Mouse (Mus musculus) mesoderm, embryonic 11.5 days (tissue): ENCODE results near the gene Kdm3a.

Experiments used
- DNase-seq: peaks from one replicate; pipeline ENCODE4 v3.0.0-alpha.2; 2012; ENCODE audit warnings: low read depth, low spot score

The Kdm3a gene

GRCm38 (mm10) chr6:71579478-71579877 lies 53.3 kb downstream of the Kdm3a start:
- DNase-seq, result no peak

GRCm38 (mm10) chr6:71575359-71575758 lies 57.4 kb downstream of the Kdm3a start:
- DNase-seq, result no peak

GRCm38 (mm10) chr6:71569025-71569424 lies 63.8 kb downstream of the Kdm3a start:
- no peak for DNase-seq

GRCm38 (mm10) chr6:71568616-71569015 lies 64.2 kb downstream of the Kdm3a start:
- no peak for DNase-seq

- no peak for DNase-seq
Observed at GRCm38 (mm10) chr6:71556826-71557225, 76.0 kb downstream of the Kdm3a start.

- DNase-seq, result no peak
Observed at GRCm38 (mm10) chr6:71555507-71555951, 77.3 kb downstream of the Kdm3a start.

GRCm38 (mm10) chr6:71543686-71544499 lies 88.9 kb downstream of the Kdm3a start, which contains the start of gene Chmp3:
Chmp3 (plus strand) TSS chr6:71543797.
- peak; percentile 94 for DNase-seq
